Mouse (Mus musculus) ES-E14 (cell line): ENCODE measurements at regions not wholly inside any gene's neighbourhood (a gene's known extent, or its start where the extent isn't known, plus 50 kb on each side); places are given as distances from the start of the nearest gene placed in this dataset.

Experiments used
- CHD2 ChIP-seq: IDR thresholded peaks from 2 replicates; pipeline ENCODE4 v1.6.1; 2014; ENCODE audit warnings: mild to moderate bottlenecking, low read depth, low read length, inconsistent platforms
- HCFC1 ChIP-seq: IDR thresholded peaks from 2 replicates; pipeline ENCODE4 v1.6.1; 2012; ENCODE audit warnings: low read length, inconsistent platforms, borderline replicate concordance; ENCODE audit not compliant: insufficient read depth
- MAFK ChIP-seq: IDR thresholded peaks from 2 replicates; pipeline ENCODE4 v1.6.1; 2014; ENCODE audit warnings: mild to moderate bottlenecking, low read depth, low read length, inconsistent platforms; ENCODE audit not compliant: insufficient read depth
- ZC3H11A ChIP-seq: IDR thresholded peaks from 2 replicates; pipeline ENCODE4 v1.6.1; 2012; ENCODE audit warnings: low read depth, mild to moderate bottlenecking, inconsistent platforms, low read length, borderline replicate concordance
- ZNF384 ChIP-seq: IDR thresholded peaks from 2 replicates; pipeline ENCODE4 v1.6.1; 2012; ENCODE audit warnings: low read depth, low read length, inconsistent platforms

DNA sequence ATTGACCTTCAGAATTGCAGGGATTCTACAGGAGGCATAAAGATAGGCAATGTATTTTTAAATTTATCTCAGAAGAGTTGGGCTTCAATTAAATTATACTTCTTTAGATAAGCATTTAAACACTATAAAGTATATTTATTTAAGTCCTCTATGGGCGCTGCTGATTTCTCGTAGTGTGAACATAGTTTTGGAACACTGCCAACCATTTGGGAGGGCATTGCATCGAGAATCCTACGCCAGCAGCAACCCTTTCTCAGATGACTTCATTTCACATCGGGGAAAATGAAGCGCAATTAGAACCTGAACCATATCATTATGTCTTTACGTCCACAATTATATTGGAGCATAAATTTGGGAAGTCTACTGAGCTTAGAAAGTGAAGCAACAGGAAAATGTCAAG is 172.2 kb upstream of the Zfp770 start:
- TF ChIP-seq MAFK (no peak), CHD2 (no peak), HCFC1 (no peak), ZC3H11A (no peak), ZNF384 (no peak)
